Mouse (Mus musculus) heart, adult 2 months (tissue): Measurements from ENCODE around the gene Wwc1. TPM values are rescaled to one million over a fixed set of nuclear protein-coding genes. Genes with fewer than 3 reads are reported as not detected.

Experiments used
- DNase-seq, 2 experiments: peaks; one replicate each; pipeline ENCODE4 v3.0.0; 2021
- H3K27ac ChIP-seq: fragments of 200-600 bp; 2 replicates; pipeline ENCODE4 v1.8.1; 2022
- H3K27me3 ChIP-seq: fragments of 200-500 bp; 2 replicates; pipeline ENCODE4 v1.6.1; 2012; ENCODE audit warnings: mild to moderate bottlenecking, low read length, inconsistent platforms, mixed read lengths; ENCODE audit not compliant: control insufficient read depth, insufficient read depth
- H3K36me3 ChIP-seq: fragments of 200-500 bp; 2 replicates; pipeline ENCODE4 v1.6.1; 2012; ENCODE audit warnings: low read length, inconsistent platforms; ENCODE audit not compliant: control insufficient read depth, insufficient read depth
- H3K4me1 ChIP-seq: fragments of 200-500 bp; 2 replicates; pipeline ENCODE4 v1.6.1; 2011; ENCODE audit warnings: low read length; ENCODE audit not compliant: control insufficient read depth, insufficient read depth
- H3K4me3 ChIP-seq: fragments of 200-600 bp; 2 replicates; pipeline ENCODE4 v1.8.1; 2022
- H3K79me2 ChIP-seq: fragments of 200-500 bp; replicated peaks from 2 replicates; pipeline ENCODE4 v1.6.1; 2012; ENCODE audit warnings: mild to moderate bottlenecking, inconsistent platforms, low read length, moderate library complexity, mixed read lengths; ENCODE audit not compliant: control insufficient read depth, insufficient read depth
- H3K9ac ChIP-seq: fragments of 200-500 bp; 2 replicates; pipeline ENCODE4 v1.6.1; 2012; ENCODE audit warnings: low read depth, mild to moderate bottlenecking, control low read depth, inconsistent platforms, low read length, mixed read lengths
- CTCF ChIP-seq: fragments of 200-600 bp; IDR thresholded peaks from 2 replicates; pipeline ENCODE4 v1.8.1; 2022; ENCODE audit warnings: antibody characterized with exemption, mild to moderate bottlenecking, moderate library complexity
- EP300 ChIP-seq: fragments of 200-500 bp; IDR thresholded peaks from 2 replicates; pipeline ENCODE4 v1.6.1; 2011; ENCODE audit warnings: low read depth, low read length, control low read depth; ENCODE audit not compliant: insufficient read depth
- POLR2A ChIP-seq: fragments of 200-500 bp; IDR thresholded peaks from 2 replicates; pipeline ENCODE4 v1.6.1; 2011; ENCODE audit warnings: mild to moderate bottlenecking, low read depth, low read length, control low read depth; ENCODE audit not compliant: insufficient read depth
- WGBS: fragments of 180-500 bp; shearing (Covaris S2); methylation state at CpG from one replicate; pipeline ENCODE4 v1.1.7; 2018; 5-methylcytosine and 5-hydroxymethylcytosine counted together
- intact Hi-C: fragments of 180-260 bp; cut with DNase I; formaldehyde crosslinking; loops from one replicate; pipeline ENCODE4 v1.15.1; 2025
- polyA plus RNA-seq: library from polyadenylated mRNA; depleted of rRNA; stranded (reverse); fragments of >200 nt; gene quantifications from 2 replicates; pipeline ENCODE4 v1.2.3, GENCODE M21; 2012
- total RNA-seq, 2 experiments: library from RNA; stranded (reverse); gene quantifications; 2 replicates each; pipeline ENCODE4 v1.2.3; 2021

Wwc1 gene
- total and polyA plus RNA-seq, 3 experiments, result 0.84 to 2.1 (median 1.1) TPM

GRCm38 (mm10) chr11:35989967-35990366 is 9.6 kb upstream of the Wwc1 start:
- Histone ChIP-seq H3K9ac (no peak overlapping the region), H3K79me2 (no peaks in the 10 kb centered on the region), H3K36me3 (no peaks in the 10 kb centered on the region), H3K27me3 (no peaks in the 10 kb centered on the region), H3K4me1 (no peaks in the 10 kb centered on the region), H3K4me3 (no peak overlapping the region), H3K27ac (no peak overlapping the region)
- WGBS, result 57% methylated on average over 4 of the region's 4 CpGs
- intact Hi-C loops, result no loop called here
- no peak for TF ChIP-seq POLR2A
- no peak for DNase-seq

GRCm38 (mm10) chr11:35985841-35986393 is 5.6 kb upstream of the Wwc1 start:
- WGBS, result 2% methylated on average over 19 of the region's 19 CpGs
- Histone ChIP-seq H3K4me1 (no peaks in the 10 kb centered on the region), H3K27me3 (peaks cover 2% of the 10 kb centered on the region), H3K4me3 (no peak overlapping the region), H3K79me2 (no peaks in the 10 kb centered on the region), H3K9ac (no peak overlapping the region), H3K27ac (no peak overlapping the region), H3K36me3 (no peaks in the 10 kb centered on the region)
- no peak for TF ChIP-seq EP300
- TF ChIP-seq CTCF, result 0 out of 2 replicates have a peak, but pooled peaks have one; percentile 11
- no peak for TF ChIP-seq POLR2A
- DNase-seq, result peak in 1 of 2 experiments; percentile 24
- intact Hi-C loops, result no loop called here

GRCm38 (mm10) chr11:35982734-35983133 is 2.4 kb upstream of the Wwc1 start:
- TF ChIP-seq EP300 (no peak), POLR2A (no peak), CTCF (no peak)
- WGBS, result 75% methylated on average over 3 of the region's 3 CpGs

GRCm38 (mm10) chr11:35979733-35980410 is 455 bp downstream of the Wwc1 start:
- Histone ChIP-seq H3K4me3 (peak overlapping the region; percentile 37; the same call in 1 of the 2 replicates), H3K79me2 (no peaks in the 10 kb centered on the region), H3K27me3 (peaks cover 12% of the 10 kb centered on the region), H3K9ac (peak overlapping the region; percentile 35; the same call in 1 of the 2 replicates), H3K27ac (no peak overlapping the region), H3K4me1 (no peaks in the 10 kb centered on the region), H3K36me3 (no peaks in the 10 kb centered on the region)
- 2% methylated on average over 46 of the region's 66 CpGs for WGBS
- peak; percentile 24 to 31 for DNase-seq
- intact Hi-C loops, result no loop called here
- no peak for TF ChIP-seq CTCF
- no peak for TF ChIP-seq POLR2A
- no peak for TF ChIP-seq EP300

More at GRCm38 (mm10) chr11:35982734-35983133, 2.4 kb upstream of the Wwc1 start:
- no peak overlapping the region for H3K4me3 ChIP-seq
- peaks cover 12% of the 10 kb centered on the region for H3K27me3 ChIP-seq
- intact Hi-C loops, result no loop called here
- no peak overlapping the region for H3K27ac ChIP-seq
- H3K79me2 ChIP-seq, result no peaks in the 10 kb centered on the region
- no peak for DNase-seq
- H3K4me1 ChIP-seq, result no peaks in the 10 kb centered on the region
- no peaks in the 10 kb centered on the region for H3K36me3 ChIP-seq
- no peak overlapping the region for H3K9ac ChIP-seq

- Histone ChIP-seq H3K27ac (no peak overlapping the region), H3K4me3 (no peak overlapping the region), H3K27me3 (peaks cover 12% of the 10 kb centered on the region), H3K4me1 (no peaks in the 10 kb centered on the region), H3K36me3 (no peaks in the 10 kb centered on the region), H3K79me2 (no peaks in the 10 kb centered on the region), H3K9ac (no peak overlapping the region)
- whole genome bisulfite sequencing, result 3% methylated on average over 11 of the region's 12 CpGs
- DNase-seq, result no peak
- no peak for TF ChIP-seq POLR2A
- no peak for TF ChIP-seq CTCF
- TF ChIP-seq EP300, result no peak
- intact Hi-C loops, result no loop called here
These were observed 1.0 kb downstream of the Wwc1 start for GRCm38 (mm10) chr11:35979266-35979732.

- peaks cover 12% of the 10 kb centered on the region for H3K27me3 ChIP-seq
- no peaks in the 10 kb centered on the region for H3K36me3 ChIP-seq
- intact Hi-C loops, result no loop called here
- no peak overlapping the region for H3K9ac ChIP-seq
- no peak overlapping the region for H3K4me3 ChIP-seq
- no peaks in the 10 kb centered on the region for H3K4me1 ChIP-seq
- DNase-seq, result no peak
- WGBS, result 88% methylated on average over 3 of the region's 3 CpGs
- no peak overlapping the region for H3K27ac ChIP-seq
- H3K79me2 ChIP-seq, result no peaks in the 10 kb centered on the region
- no peak for TF ChIP-seq POLR2A
- TF ChIP-seq CTCF, result no peak
- TF ChIP-seq EP300, result no peak
These were observed 2.5 kb downstream of the Wwc1 start for GRCm38 (mm10) chr11:35977796-35978195.
